Mouse (Mus musculus) thymus, adult 18-20 months (tissue): ENCODE data around the gene Amigo1.
"Not testable (repeated sequence)": the region's sequence is repeated elsewhere in the genome, so short reads cannot be mapped to it uniquely, and the experiment has no call there.

ENCODE experiments used
- DNase-seq, 2 experiments: peaks; one replicate each; pipeline ENCODE4 v3.0.0; 2022; ENCODE audit warnings: mixed read lengths in 2 of 2

Amigo1 gene

DNA sequence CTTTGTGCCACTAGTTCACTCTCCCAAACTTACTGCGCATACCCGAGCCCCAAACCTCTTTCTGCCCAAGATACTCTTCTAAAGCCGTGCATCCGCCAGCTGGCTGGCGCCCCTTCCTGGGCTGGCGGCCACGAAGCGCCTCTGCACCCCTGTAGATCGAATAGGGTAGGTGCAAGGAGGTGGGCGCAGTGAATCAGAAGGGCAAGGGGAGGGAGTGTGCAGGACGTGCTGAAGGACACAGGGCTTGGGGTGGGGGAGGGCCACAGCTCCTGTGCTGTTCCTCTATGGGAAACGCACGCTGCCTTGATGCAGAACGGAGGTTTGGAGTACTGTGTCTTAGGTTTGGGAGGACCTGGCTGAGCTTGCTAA, 24.6 kb downstream of the Amigo1 start, which contains the start of gene Atxn7l2:
Atxn7l2 (minus strand) TSS at position 164 of the 369 bp plus-strand sequence.
- no peak for DNase-seq

DNA sequence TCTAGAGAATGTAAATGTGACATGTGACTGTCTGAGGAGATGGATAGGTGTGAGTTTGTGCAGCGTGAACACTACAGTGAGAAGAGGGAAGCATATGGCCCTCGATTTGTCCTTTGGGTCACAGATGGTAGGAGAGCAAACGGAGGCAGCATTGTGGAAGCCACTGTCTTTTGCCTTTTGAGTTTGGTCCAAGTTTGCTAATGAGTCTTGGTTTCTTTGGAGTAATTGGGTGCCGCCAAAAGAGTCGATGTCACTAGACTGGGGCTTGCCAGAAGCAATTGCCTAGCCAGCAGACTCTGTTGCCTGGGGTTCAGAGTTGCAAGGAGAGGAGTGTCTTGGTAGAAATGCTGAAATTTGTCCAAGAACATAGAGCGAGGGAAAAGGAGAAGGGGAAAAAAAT, 25.7 kb downstream of the Amigo1 start:
- DNase-seq, result no peak

DNA sequence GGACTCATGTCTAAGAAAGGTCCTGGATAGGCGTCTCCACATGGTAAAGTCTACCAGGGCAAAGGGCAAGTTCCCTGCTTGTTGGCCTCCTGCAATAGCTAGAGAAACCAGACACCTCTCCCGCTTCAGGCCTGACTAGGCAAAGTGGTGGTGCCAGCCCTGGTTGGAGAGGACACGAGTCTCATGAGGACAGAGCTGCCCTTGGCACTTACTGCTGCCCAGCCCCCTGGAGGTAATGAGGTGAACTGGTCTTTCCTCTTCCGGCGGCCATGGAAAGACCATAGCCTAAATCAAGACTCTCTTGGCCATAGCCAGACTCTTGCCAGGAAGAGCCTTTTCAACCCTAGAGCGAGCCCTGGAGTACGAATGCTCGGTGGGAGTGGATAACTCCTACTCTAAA, 26.3 kb downstream of the Amigo1 start:
- no peak for DNase-seq

DNA sequence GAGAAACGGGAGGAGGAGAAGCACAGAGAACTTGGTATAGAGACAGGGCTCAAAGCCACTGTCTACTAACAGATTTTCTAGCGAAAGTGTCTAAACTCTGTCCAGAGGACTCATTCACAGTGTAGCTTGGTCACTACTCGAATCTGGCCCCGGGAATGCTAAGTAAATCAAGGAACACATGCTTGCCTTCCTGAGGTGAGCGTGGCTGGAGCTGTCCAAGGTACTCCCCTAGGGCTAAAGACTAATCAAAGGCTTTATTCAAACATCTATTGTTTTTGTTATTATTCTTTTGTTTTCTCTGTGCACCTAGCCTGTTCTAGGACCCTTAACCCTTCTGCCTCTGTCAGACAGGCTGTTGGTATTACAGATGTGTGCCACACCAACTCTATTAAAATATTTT, 28.6 kb downstream of the Amigo1 start:
- no peak for DNase-seq

DNA sequence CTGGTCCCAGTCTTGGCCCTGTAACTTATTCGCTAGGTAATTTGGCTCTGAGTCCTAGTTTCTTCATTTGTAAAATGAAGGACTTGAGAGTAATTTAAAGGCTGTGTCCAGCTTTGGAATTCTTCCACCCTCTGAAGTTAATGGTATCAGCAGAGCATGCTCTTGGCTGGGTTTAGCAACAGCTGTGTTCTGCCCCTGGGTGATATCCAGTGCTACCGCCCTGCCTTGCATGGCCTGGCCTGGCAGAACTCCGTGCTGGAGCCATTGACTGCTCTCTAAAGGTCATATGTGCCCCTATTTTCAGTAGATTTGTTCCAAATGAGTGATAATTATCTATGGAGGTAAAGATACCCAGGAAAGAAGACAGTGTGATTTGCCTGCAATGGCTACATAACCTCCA, 34.5 kb downstream of the Amigo1 start:
- no peak for DNase-seq

DNA sequence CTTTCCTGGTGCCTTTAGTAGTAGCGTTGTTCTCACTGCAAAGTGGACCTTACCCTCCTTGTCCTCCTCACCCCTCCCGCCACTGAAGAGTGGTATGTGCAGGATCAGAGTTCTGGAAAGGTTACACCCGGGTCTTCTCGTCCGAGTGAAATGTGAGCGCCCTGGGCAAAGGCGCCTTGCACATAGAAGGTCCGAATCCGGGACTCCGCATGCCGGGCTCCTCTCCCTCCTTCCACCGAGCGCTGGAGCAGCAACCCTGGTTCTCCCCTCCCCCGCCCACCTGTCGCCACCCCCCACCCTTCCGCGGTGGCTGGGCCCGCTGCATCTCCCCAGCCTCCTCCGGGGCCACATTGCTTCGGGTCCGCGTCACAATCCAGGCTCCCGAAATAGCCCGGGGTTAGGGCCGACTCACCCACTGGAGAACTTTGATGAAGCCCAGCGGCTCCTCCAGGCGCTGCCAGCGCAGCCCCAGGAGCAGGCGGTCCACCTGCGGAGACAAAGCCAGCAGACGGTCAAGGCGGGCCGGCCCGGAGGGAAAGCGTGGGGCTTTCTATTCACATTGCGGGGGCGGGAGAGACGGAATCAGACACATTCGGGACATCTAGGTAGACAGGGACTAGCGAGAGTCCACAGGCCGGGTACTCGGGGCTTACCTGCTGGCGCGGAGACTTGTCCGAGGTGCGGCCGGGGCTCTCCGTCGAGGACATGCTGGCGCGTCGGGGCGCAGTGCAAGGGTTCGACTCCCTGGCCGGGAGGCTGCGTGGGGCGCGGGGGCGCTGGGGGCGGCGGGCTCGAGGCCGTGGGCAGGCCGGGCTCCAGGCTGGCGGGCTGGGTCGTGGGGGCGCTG, 39.8 kb downstream of the Amigo1 start:
- DNase-seq, result no peak

DNA sequence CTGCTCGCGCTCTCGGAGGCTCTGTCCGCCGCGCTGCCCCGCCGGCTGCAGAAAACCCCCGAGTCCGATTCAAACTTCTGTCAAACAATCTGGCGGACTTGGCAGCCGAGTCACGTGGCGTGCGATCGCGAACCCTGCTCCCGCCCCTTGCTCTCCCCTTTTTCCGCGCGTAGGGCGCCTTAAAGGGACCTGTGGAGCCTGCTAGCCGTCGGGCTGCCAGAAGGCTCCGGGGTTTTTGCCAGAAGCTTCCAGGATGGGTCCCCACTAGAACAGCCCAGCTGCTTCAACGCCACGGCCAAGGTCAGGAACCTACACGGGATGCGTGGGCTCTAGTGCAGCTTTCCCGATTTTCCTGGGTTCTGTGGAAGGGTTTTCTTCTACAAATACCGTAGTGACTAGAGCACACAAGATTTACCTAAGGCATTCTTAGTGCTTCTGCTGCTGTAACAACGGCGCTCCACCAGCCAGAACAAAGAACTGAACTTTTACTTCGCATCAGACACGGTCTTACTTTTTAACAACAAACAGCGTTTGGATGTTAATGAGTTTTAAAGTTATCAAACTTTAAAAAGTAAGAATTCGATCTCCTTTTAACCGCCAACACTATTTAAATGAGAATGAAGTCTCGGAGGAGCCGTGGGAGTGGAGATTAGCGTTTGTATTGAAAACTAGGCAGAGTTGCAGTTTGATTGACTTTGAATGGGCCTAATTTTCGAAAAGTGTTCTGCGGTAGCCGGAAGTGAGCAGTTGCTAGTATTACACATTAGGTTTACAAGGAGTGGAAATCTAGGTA, 40.6 kb downstream of the Amigo1 start, which contains the start of gene Sypl2:
Sypl2 (minus strand) TSS at position 91 of the 793 bp plus-strand sequence.
- no peak for DNase-seq

DNA sequence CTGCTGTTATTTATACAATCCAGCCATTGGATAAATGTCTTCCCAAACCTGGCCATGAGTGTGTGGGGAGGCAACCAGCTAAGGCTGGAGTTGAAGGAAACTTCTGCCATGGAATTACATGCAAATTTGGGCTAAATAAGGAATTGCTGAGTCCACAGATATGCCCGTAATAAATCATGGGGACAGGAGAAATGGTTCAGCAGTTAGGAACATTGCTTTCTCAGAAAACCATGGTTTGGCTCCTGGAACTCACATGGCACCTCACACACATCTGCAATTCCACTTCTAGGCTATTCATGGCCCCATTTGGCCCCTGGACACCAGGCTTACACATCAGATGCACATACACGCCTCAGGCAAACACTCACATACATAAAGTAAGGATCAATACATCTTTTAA, 41.4 kb downstream of the Amigo1 start:
- no peak for DNase-seq

DNA sequence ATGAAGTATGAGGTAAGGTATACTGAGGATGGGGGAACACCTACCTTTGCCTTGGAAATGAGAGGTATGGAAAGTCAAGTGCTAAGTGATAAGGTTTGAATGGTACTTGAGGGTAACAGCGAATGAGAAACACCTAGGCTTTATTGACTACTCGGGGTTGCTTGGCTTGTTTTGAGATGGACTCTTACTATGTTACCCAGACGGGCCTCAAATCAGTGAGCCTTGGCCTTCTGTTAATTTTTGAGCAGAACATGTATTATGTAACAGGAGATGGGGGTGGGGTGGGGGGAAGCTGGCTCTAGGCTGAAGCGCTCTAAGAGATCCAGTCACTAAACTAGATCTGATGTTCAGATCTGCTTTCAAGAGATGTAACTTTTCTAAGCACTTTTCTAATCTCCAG, 45.5 kb downstream of the Amigo1 start:
- no peak for DNase-seq

DNA sequence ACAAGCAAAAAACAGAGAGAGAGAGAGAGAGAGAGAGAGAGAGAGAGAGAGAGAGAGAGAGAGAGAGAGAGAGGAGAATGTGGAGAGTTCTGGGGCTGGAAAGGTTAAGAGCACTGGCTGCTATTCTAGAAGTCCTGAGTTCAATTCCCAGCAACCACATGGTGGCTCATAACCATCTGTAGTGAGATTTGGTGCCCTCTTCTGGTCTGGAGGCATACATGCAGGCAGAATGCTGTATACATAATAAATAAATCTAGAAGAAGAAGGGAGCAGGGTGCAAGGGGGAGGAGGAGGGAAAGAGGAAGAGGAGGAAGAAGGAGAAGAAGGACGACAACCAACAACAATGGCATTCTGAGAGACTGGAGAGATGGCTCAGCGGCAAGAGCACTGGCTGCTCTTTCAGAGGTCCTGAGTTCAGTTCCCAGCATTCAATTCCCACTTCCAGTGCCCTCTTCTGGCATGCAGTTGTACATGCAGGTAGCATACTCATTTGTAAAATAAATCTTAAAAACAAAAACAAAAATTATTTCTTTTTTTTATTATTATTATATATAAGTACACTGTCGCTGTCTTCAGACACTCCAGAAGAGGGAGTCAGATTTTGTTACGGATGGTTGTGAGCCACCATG, 51.5 kb downstream of the Amigo1 start:
- not testable (repeated sequence) for DNase-seq

DNA sequence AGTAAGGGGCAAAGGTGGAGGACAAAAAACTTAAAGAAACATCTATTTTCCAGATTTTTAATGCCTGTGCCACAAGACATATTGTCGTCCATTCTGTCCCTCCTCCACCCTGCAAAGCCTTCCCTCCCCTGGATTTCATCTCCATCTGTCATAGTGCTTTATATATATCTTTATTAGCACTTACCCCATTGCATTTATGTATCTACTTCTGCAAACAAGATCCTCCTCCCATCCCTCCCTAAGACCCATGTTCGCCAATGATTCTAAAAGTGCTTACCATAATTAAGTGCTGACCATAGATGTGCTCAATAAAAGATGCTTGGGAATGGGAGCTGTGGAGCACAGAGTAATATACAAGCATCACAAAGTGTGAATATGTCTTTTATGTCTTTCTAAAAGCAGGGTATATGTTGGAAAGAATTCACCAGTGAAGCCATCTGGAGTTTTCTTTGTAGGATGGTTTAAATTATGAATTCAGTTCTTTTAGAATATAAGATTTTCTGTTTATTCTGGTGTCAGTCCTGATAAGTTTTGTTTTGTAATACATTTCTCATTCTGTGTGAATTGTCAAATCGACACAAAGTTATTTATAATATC, 55.2 kb downstream of the Amigo1 start:
- DNase-seq, result no peak
